Mouse (Mus musculus): ENCODE results near the gene Pxdc1. TPM values are rescaled to one million over a fixed set of nuclear protein-coding genes. Genes with fewer than 3 reads are reported as not detected.

Gene Pxdc1
- total RNA-seq, 2 experiments from 2014 or later: 4.3 to 12.2 TPM

DNA sequence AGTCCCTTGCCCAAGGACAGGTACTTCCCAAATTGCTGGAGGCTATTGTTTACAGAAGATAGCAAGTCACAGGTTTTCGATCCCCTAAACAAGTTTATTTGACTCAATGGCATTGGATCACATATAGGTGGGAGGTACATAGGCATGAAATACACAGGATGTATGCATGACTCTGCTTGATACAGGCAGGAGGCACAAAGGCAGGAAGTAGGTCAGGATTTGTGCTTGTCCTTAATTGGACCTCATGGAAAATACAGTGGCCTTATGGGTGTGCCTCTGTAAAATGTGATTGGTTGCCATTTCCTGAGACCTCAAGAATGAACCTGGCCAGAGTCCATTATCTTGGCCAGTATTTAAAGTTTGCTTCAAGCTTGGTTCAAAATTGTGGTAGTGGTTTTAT, 48.9 kb downstream of the Pxdc1 start:
- no peak for DNase-seq (ENCODE audit: low spot score in 2 of 2)

DNA sequence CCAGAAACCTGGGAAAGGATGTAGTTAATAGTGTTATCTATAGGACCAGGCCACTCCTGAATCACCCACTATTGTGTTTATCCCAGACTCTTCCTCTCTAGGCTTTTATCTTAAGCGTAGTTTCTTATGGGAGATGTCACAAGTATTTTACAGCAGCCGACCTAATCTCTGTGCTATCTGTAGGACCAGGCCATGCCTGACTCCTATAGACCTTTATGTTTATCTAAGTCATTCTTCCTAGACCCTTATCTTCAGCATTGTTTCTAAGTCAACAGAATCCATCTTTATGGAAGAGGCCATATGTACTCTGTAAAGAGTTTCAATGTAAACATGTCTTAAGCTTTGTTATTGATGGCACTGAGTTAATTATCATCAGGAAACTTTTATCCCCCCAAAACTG, 50.5 kb downstream of the Pxdc1 start:
- DNase-seq (ENCODE audit: low spot score in 2 of 2): no peak

DNA sequence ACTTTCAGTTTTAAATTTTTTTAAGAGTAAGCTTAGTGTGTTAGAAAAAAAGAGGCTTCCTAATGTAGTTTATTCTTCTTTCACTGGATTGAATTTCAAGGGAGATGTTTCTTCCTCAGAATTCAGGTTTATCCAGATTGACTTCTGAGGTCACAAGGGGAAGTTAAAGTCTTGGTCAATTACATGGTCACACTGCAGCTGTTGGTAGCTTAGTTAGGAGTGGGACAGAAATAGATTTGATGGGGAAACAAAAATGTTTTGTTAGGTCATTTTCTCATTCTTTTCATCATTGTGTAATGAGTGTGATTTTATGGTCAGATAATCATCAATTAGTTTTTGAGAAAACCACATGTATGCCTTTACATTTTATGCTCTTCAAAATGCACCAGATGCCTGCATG, 56.5 kb downstream of the Pxdc1 start:
- no peak for DNase-seq (ENCODE audit: low spot score in 2 of 2)

Other genes with a start within 250 kb of the Pxdc1 start
- gene Fam50b, start 81.4 kb upstream of the Pxdc1 start, total RNA-seq (2021): not detected
- gene Prpf4b, start 221.8 kb upstream of the Pxdc1 start, total RNA-seq (2021): 100 to 1,000 TPM in 1 of 2 experiments, 10 to 100 TPM in 1; 83.2 to 110 TPM